Mouse (Mus musculus) heart, adult 2 months (tissue): ENCODE measurements around the gene Ccnd1. TPM values are rescaled to one million over a fixed set of nuclear protein-coding genes. Genes with fewer than 3 reads are reported as not detected.

Experiments used
- DNase-seq, 2 experiments: peaks; one replicate each; pipeline ENCODE4 v3.0.0; 2021
- H3K27ac ChIP-seq: fragments of 200-600 bp; 2 replicates; pipeline ENCODE4 v1.8.1; 2022
- H3K27me3 ChIP-seq: fragments of 200-500 bp; 2 replicates; pipeline ENCODE4 v1.6.1; 2012; ENCODE audit warnings: mild to moderate bottlenecking, low read length, inconsistent platforms, mixed read lengths; ENCODE audit not compliant: control insufficient read depth, insufficient read depth
- H3K36me3 ChIP-seq: fragments of 200-500 bp; 2 replicates; pipeline ENCODE4 v1.6.1; 2012; ENCODE audit warnings: low read length, inconsistent platforms; ENCODE audit not compliant: control insufficient read depth, insufficient read depth
- H3K4me1 ChIP-seq: fragments of 200-500 bp; 2 replicates; pipeline ENCODE4 v1.6.1; 2011; ENCODE audit warnings: low read length; ENCODE audit not compliant: control insufficient read depth, insufficient read depth
- H3K4me3 ChIP-seq: fragments of 200-600 bp; 2 replicates; pipeline ENCODE4 v1.8.1; 2022
- H3K79me2 ChIP-seq: fragments of 200-500 bp; replicated peaks from 2 replicates; pipeline ENCODE4 v1.6.1; 2012; ENCODE audit warnings: mild to moderate bottlenecking, inconsistent platforms, low read length, moderate library complexity, mixed read lengths; ENCODE audit not compliant: control insufficient read depth, insufficient read depth
- H3K9ac ChIP-seq: fragments of 200-500 bp; 2 replicates; pipeline ENCODE4 v1.6.1; 2012; ENCODE audit warnings: low read depth, mild to moderate bottlenecking, control low read depth, inconsistent platforms, low read length, mixed read lengths
- CTCF ChIP-seq: fragments of 200-600 bp; IDR thresholded peaks from 2 replicates; pipeline ENCODE4 v1.8.1; 2022; ENCODE audit warnings: antibody characterized with exemption, mild to moderate bottlenecking, moderate library complexity
- EP300 ChIP-seq: fragments of 200-500 bp; IDR thresholded peaks from 2 replicates; pipeline ENCODE4 v1.6.1; 2011; ENCODE audit warnings: low read depth, low read length, control low read depth; ENCODE audit not compliant: insufficient read depth
- POLR2A ChIP-seq: fragments of 200-500 bp; IDR thresholded peaks from 2 replicates; pipeline ENCODE4 v1.6.1; 2011; ENCODE audit warnings: mild to moderate bottlenecking, low read depth, low read length, control low read depth; ENCODE audit not compliant: insufficient read depth
- WGBS: fragments of 180-500 bp; shearing (Covaris S2); methylation state at CpG from one replicate; pipeline ENCODE4 v1.1.7; 2018; 5-methylcytosine and 5-hydroxymethylcytosine counted together
- intact Hi-C: fragments of 180-260 bp; cut with DNase I; formaldehyde crosslinking; loops from one replicate; pipeline ENCODE4 v1.15.1; 2025
- long read RNA-seq: library from polyadenylated mRNA; stranded (forward); transcript quantifications from one replicate; pipeline ENCODE4 v2.0.0, GENCODE M21; 2021
- polyA plus RNA-seq: library from polyadenylated mRNA; depleted of rRNA; stranded (reverse); fragments of >200 nt; gene quantifications from 2 replicates; pipeline ENCODE4 v1.2.3, GENCODE M21; 2012; rRNA removed
- total RNA-seq, 2 experiments: library from RNA; stranded (reverse); gene quantifications; 2 replicates each; pipeline ENCODE4 v1.2.3; 2021

The Ccnd1 gene
- total RNA-seq (10 to 100 TPM; 28.3 to 43.6 TPM), polyA plus RNA-seq (27.3 and 31.4 TPM in 2 replicates)
- long read RNA-seq, transcript Ccnd1-201 (5 exons, 3,740 nt) = major isoform, 6 of 13 reads
- long read RNA-seq, partial matches to known transcripts = 0 of 13 reads
- long read RNA-seq, other reads (novel, unspliced or antisense) = 7 of 13 reads

DNA sequence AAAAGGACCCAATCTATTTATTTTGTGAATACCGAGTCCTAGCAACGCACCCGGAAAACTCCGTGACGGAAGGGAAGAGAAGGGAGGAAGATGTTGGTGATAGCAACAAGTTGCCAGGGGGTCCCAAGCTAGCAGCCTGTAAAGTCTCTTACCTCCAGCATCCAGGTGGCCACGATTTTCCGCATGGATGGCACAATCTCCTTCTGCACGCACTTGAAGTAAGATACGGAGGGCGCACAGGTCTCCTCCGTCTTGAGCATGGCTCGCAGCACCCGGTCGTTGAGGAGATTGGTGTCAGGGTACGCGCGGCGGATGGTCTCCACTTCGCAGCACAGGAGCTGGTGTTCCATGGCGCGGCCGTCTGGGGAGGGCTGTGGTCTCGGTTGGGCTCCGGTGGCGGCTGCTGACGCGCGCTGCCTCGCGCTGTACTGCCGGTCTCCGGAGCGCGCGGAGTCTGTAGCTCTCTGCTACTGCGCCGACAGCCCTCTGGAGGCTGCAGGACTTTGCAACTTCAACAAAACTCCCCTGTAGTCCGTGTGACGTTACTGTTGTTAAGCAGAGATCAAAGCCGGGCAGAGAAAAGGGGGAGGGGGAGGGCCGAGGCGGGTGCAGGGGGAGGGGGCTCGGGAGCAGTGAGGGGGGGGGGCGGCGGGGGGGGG is at the start of gene Ccnd1:
Gene Ccnd1, minus strand, starts transcription at position 582 of the 659 bp plus-strand sequence.
- TF ChIP-seq EP300 = no peak
- TF ChIP-seq CTCF = peak; percentile 34
- TF ChIP-seq POLR2A = peak; percentile 85
- peak; percentile 79 to 81 for DNase-seq
- H3K79me2 ChIP-seq = no peaks in the 10 kb centered on the region
- peak within 1 kb of the TSS; percentile 85 for H3K9ac ChIP-seq
- peak within 1 kb of the TSS; percentile 76 for H3K4me3 ChIP-seq
- H3K36me3 ChIP-seq = no peaks in the 10 kb centered on the region
- no peaks in the 10 kb centered on the region for H3K27me3 ChIP-seq
- peaks cover 5% of the 10 kb centered on the region for H3K4me1 ChIP-seq
- intact Hi-C loops = loop anchor here (1.0 to 5.0 kb wide), 5 partner anchors 159 to 283 kb away; no protein-coding TSS in a partner anchor
- H3K27ac ChIP-seq = peak within 1 kb of the TSS; percentile 76
- WGBS = under 1% methylated on average over 40 of the region's 45 CpGs

DNA sequence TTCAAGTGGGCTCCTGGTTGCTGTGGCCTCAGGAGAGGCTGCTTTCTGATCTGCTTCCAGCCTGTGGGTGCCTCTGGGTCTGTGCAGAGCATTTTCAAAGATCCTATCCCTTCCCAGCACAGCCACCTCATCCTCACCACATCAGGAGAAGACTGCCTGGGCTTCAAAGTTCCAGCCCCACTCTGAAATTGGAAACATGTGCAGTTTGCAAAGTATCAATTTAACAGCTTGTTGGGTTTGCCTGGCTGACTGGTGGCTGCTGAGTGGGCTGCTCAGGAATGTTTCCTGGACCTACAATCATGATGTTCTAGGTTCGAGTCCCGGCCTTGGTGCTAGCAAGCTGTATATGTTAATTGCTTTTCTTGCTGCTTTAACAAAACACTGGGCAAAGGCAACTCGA is 49.1 kb upstream of the Ccnd1 start:
- no peaks in the 10 kb centered on the region for H3K79me2 ChIP-seq
- 79% methylated on average over 3 of the region's 3 CpGs for WGBS
- TF ChIP-seq POLR2A = no peak
- no peak for TF ChIP-seq CTCF
- TF ChIP-seq EP300 = no peak

DNA sequence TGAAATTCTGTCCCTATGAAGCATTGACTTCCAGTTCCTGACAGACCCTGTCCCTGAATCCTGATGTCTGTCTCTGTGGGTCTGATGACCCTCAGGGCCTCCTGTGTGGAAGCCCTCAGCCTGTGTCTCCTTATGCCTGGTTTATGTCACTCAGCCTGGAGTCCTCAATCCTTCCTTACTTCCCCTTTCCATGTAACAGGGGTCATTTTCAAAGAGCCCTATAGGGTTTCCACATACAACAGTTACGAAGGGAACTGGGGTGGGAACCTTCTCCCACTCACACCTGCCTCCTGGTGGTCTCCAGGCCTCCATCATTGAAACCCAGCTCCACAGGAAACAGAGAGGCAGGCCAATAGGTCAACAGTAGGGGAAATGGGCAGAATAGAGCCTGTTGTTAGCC is 45.4 kb upstream of the Ccnd1 start:
- Histone ChIP-seq H3K27ac (no peak overlapping the region), H3K4me1 (peaks cover 7% of the 10 kb centered on the region), H3K4me3 (no peak overlapping the region), H3K36me3 (no peaks in the 10 kb centered on the region), H3K9ac (no peak overlapping the region), H3K79me2 (no peaks in the 10 kb centered on the region), H3K27me3 (no peaks in the 10 kb centered on the region)
- TF ChIP-seq EP300 = no peak
- no peak for TF ChIP-seq CTCF
- no peak for TF ChIP-seq POLR2A
- 100% methylated on average over 1 of the region's 1 CpGs for WGBS
- DNase-seq = no peak
- intact Hi-C loops = loop anchor here (5.0 kb wide), 1 partner anchor 37 kb away; no protein-coding TSS in a partner anchor

More for the DNA sequence above, 49.1 kb upstream of the Ccnd1 start:
- Histone ChIP-seq H3K27ac (no peak overlapping the region), H3K4me1 (no peaks in the 10 kb centered on the region), H3K4me3 (no peak overlapping the region), H3K9ac (no peak overlapping the region), H3K27me3 (no peaks in the 10 kb centered on the region), H3K36me3 (no peaks in the 10 kb centered on the region)
- intact Hi-C loops = loop anchor here (5.0 kb wide), 1 partner anchor 33 kb away; no protein-coding TSS in a partner anchor
- no peak for DNase-seq

DNA sequence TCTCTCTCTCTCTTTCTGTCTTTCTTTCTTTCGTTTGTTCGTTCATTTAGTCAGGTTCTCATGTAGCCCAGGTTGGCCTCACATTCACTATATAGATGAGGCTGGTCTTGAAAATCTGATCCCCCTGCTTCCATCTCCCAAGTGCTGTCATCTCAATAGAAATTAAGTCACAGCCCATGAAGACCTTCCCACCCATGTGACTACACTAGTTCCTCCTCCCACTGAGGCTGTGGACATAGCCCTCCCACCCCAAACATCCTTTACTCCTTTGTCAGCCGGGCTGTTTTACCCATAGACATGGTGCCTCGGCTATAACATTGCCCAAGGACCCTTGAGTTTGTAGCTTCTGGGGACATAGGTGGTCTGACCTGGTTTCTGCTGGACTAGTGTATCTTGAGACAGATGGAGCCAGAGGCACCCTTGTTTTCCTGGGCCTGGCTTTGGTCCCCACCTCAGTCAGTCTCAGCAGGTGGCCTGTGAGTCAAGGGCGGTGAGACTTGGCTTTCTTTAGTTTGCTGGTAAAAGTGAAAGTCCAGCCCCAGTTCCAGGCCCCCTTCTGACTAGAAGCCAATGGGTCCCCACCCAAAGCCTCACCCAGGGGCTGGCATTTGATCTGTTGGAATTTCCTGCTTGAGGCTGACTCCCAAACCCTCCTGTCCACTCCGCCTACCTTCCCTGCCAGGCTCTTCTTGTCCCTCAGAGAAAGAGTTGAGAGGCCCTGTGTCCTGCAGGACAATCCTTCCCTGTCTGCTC is 42.8 kb upstream of the Ccnd1 start:
- WGBS = 74% methylated on average over 6 of the region's 6 CpGs

DNA sequence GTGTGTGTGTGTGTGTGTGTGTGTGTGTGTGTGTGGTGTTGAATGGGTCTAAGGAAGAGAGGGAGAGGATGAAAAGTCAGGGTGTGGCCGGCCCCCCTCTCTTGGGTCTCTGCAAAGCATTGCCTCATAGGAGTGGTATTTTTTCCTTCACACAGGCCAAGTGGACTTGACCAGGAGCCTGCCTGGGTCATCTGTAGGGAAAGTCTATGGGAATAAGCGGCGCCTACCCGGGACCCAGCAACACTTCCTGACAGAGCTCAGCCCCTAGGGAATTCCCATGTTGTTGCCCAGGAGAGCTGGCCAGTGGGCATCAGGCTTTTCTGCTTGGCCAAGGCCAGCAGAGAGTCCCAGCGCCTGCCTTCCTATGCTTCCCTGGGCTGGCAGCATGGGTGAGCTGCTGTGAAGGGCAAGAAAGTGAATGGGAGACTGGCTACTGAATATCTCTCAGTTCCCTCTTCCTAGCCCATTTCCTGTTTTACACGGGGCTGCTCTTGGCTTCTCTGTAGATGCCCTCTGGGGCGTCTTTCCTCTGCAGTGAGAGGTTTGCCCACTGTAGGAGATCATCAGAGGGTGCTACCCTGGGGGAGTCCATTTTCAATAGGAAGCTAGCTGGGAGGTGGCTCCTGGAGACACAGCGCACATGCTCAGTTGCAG is 41.8 kb upstream of the Ccnd1 start:
- H3K36me3 ChIP-seq = no peaks in the 10 kb centered on the region
- H3K4me3 ChIP-seq = no peak overlapping the region
- 51% methylated on average over 8 of the region's 8 CpGs for WGBS
- intact Hi-C loops = no loop called here
- no peaks in the 10 kb centered on the region for H3K27me3 ChIP-seq
- peak overlapping the region; percentile 26; the same call in 1 of the 2 replicates for H3K27ac ChIP-seq
- TF ChIP-seq CTCF (no peak), EP300 (no peak), POLR2A (no peak)
- peak in 1 of 2 experiments; percentile 30 for DNase-seq
- peaks cover 8% of the 10 kb centered on the region for H3K4me1 ChIP-seq
- H3K79me2 ChIP-seq = no peaks in the 10 kb centered on the region
- no peak overlapping the region for H3K9ac ChIP-seq

More for the DNA sequence above, 42.8 kb upstream of the Ccnd1 start:
- Histone ChIP-seq H3K9ac (no peak overlapping the region), H3K36me3 (no peaks in the 10 kb centered on the region), H3K27ac (no peak overlapping the region; the same call in 1 of the 2 replicates), H3K4me3 (no peak overlapping the region), H3K27me3 (no peaks in the 10 kb centered on the region), H3K4me1 (peaks cover 8% of the 10 kb centered on the region), H3K79me2 (no peaks in the 10 kb centered on the region)
- intact Hi-C loops = no loop called here
- no peak for TF ChIP-seq POLR2A
- TF ChIP-seq EP300 = no peak
- no peak for TF ChIP-seq CTCF
- DNase-seq = no peak
